Mouse (Mus musculus) midbrain, embryonic 14.5 days (tissue): ENCODE results near the gene Uvrag. TPM values are rescaled to one million over a fixed set of nuclear protein-coding genes. Genes with fewer than 3 reads are reported as not detected.

Experiments
- ATAC-seq: fragments of 200-750 bp; cut with Nextera tagmentation; 2 replicates; pipeline ENCODE4 v1.8.0; 2017; ENCODE audit warnings: moderate number of reproducible peaks, moderate library complexity; ENCODE audit not compliant: low FRiP score, low TSS enrichment
- DNase-seq: peaks from one replicate; pipeline ENCODE4 v3.0.0-alpha.2; 2015
- H3K27ac ChIP-seq: fragments of 300-500 bp; sonication (generic); replicated peaks from 2 replicates; pipeline ENCODE4 v1.5.1; 2014; ENCODE audit warnings: mild to moderate bottlenecking, low read depth, low read length, moderate library complexity
- H3K27me3 ChIP-seq: fragments of 300-500 bp; sonication (generic); 2 replicates; pipeline ENCODE4 v1.6.1; 2014; ENCODE audit warnings: low read length, control low read depth, mixed read lengths; ENCODE audit not compliant: control insufficient read depth, insufficient read depth
- H3K36me3 ChIP-seq: fragments of 300-500 bp; sonication (generic); 2 replicates; pipeline ENCODE4 v1.6.1; 2014; ENCODE audit warnings: low read length, control low read depth; ENCODE audit not compliant: control insufficient read depth, insufficient read depth
- H3K4me1 ChIP-seq: fragments of 300-500 bp; sonication (generic); 2 replicates; pipeline ENCODE4 v1.6.1; 2014; ENCODE audit warnings: mild to moderate bottlenecking, antibody characterized with exemption, low read length, control low read depth; ENCODE audit not compliant: control insufficient read depth, insufficient read depth
- H3K4me2 ChIP-seq: fragments of 300-500 bp; sonication (generic); 2 replicates; pipeline ENCODE4 v1.6.1; 2014; ENCODE audit warnings: mild to moderate bottlenecking, low read length, moderate library complexity
- H3K4me3 ChIP-seq: fragments of 300-500 bp; sonication (generic); replicated peaks from 2 replicates; pipeline ENCODE4 v1.5.1; 2014; ENCODE audit warnings: low read depth, low read length
- H3K9ac ChIP-seq: fragments of 300-500 bp; sonication (generic); replicated peaks from 2 replicates; pipeline ENCODE4 v1.6.1; 2014; ENCODE audit warnings: mild to moderate bottlenecking, low read length, moderate library complexity
- H3K9me3 ChIP-seq: fragments of 300-500 bp; sonication (generic); 2 replicates; pipeline ENCODE4 v1.6.1; 2016; ENCODE audit warnings: low read length, control low read depth, mixed read lengths; ENCODE audit not compliant: control insufficient read depth
- WGBS: fragments of 180-500 bp; shearing (Covaris S2); extraction: QIAGEN DNeasy Blood & Tissue Kit; methylation state at CpG from one replicate; pipeline ENCODE4 v1.1.7; 2014; 5-methylcytosine and 5-hydroxymethylcytosine counted together
- polyA plus RNA-seq: library from polyadenylated mRNA; unstranded; fragments of >200 nt; fragmentation: Nextera tagmentation; extraction: Ambion mirVana; gene quantifications from 2 replicates; pipeline ENCODE4 v1.2.1, GENCODE M21; 2014

Uvrag gene
- polyA plus RNA-seq, 1 experiment from 2014 or later: 21.0 TPM

- Histone ChIP-seq H3K27me3 (no peaks in the 10 kb centered on the region), H3K9ac (no peak overlapping the region), H3K4me1 (peaks cover 6% of the 10 kb centered on the region; the same call in 1 of the 2 replicates), H3K4me2 (no peak overlapping the region), H3K27ac (no peak overlapping the region), H3K4me3 (no peak overlapping the region), H3K9me3 (no peaks in the 10 kb centered on the region), H3K36me3 (no peaks in the 10 kb centered on the region)
- no peak for ATAC-seq
- no peak for DNase-seq
- 84% methylated on average over 2 of the region's 2 CpGs for WGBS
Measured at GRCm38 (mm10) chr7:99159446-99159845, 18.5 kb upstream of the Uvrag start.

- WGBS: 49% methylated on average over 5 of the region's 5 CpGs
- Histone ChIP-seq H3K4me3 (no peak overlapping the region), H3K9me3 (no peaks in the 10 kb centered on the region), H3K36me3 (no peaks in the 10 kb centered on the region), H3K9ac (no peak overlapping the region), H3K27me3 (no peaks in the 10 kb centered on the region), H3K4me2 (no peak overlapping the region), H3K27ac (no peak overlapping the region), H3K4me1 (peaks cover 6% of the 10 kb centered on the region; the same call in 1 of the 2 replicates)
- ATAC-seq (no peak), DNase-seq (no peak)
Measured at GRCm38 (mm10) chr7:99158904-99159303, 18.0 kb upstream of the Uvrag start.

- Histone ChIP-seq H3K4me3 (no peak overlapping the region), H3K36me3 (no peaks in the 10 kb centered on the region), H3K9ac (no peak overlapping the region), H3K9me3 (no peaks in the 10 kb centered on the region), H3K4me2 (no peak overlapping the region), H3K27ac (no peak overlapping the region), H3K4me1 (peaks cover 6% of the 10 kb centered on the region; the same call in 1 of the 2 replicates), H3K27me3 (no peaks in the 10 kb centered on the region)
- no peak for DNase-seq
- WGBS: 89% methylated on average over 8 of the region's 8 CpGs
- no peak for ATAC-seq
Measured at GRCm38 (mm10) chr7:99158011-99158410, 17.1 kb upstream of the Uvrag start.

- H3K9ac ChIP-seq: no peak overlapping the region
- WGBS: 91% methylated on average over 10 of the region's 10 CpGs
- H3K4me2 ChIP-seq: no peak overlapping the region
- H3K27ac ChIP-seq: no peak overlapping the region
- no peak overlapping the region for H3K4me3 ChIP-seq
- no peaks in the 10 kb centered on the region for H3K9me3 ChIP-seq
- no peaks in the 10 kb centered on the region for H3K27me3 ChIP-seq
- no peaks in the 10 kb centered on the region for H3K36me3 ChIP-seq
- peaks cover 6% of the 10 kb centered on the region; the same call in 1 of the 2 replicates for H3K4me1 ChIP-seq
- no peak for DNase-seq
- ATAC-seq: no peak
Measured at GRCm38 (mm10) chr7:99156737-99157136, 15.8 kb upstream of the Uvrag start.

GRCm38 (mm10) chr7:99155311-99156289, 14.7 kb upstream of the Uvrag start:
- 21% methylated on average over 17 of the region's 17 CpGs for WGBS

GRCm38 (mm10) chr7:99154648-99155151, 13.8 kb upstream of the Uvrag start:
- H3K36me3 ChIP-seq: no peaks in the 10 kb centered on the region
- no peak overlapping the region for H3K4me2 ChIP-seq
- ATAC-seq (no peak), DNase-seq (no peak)
- no peak overlapping the region for H3K4me3 ChIP-seq
- no peaks in the 10 kb centered on the region for H3K9me3 ChIP-seq
- no peak overlapping the region for H3K27ac ChIP-seq
- no peaks in the 10 kb centered on the region for H3K27me3 ChIP-seq
- H3K4me1 ChIP-seq: peaks cover 6% of the 10 kb centered on the region; the same call in 1 of the 2 replicates
- WGBS: 58% methylated on average over 8 of the region's 8 CpGs
- no peak overlapping the region for H3K9ac ChIP-seq

More at GRCm38 (mm10) chr7:99155311-99156289, 14.7 kb upstream of the Uvrag start:
- Histone ChIP-seq H3K36me3 (no peaks in the 10 kb centered on the region), H3K9me3 (no peaks in the 10 kb centered on the region), H3K4me1 (peaks cover 6% of the 10 kb centered on the region; the same call in 1 of the 2 replicates), H3K27ac (no peak overlapping the region), H3K4me3 (no peak overlapping the region), H3K27me3 (no peaks in the 10 kb centered on the region), H3K9ac (no peak overlapping the region), H3K4me2 (peak overlapping the region; percentile 40)
- ATAC-seq (peak; percentile 50; the same call in 1 of the 2 replicates), DNase-seq (peak; percentile 62)

GRCm38 (mm10) chr7:99153686-99154202, 12.8 kb upstream of the Uvrag start:
- peaks cover 6% of the 10 kb centered on the region; the same call in 1 of the 2 replicates for H3K4me1 ChIP-seq
- no peak overlapping the region for H3K4me2 ChIP-seq
- H3K27ac ChIP-seq: no peak overlapping the region
- no peak overlapping the region for H3K4me3 ChIP-seq
- DNase-seq (no peak), ATAC-seq (no peak)
- no peaks in the 10 kb centered on the region for H3K27me3 ChIP-seq
- H3K9me3 ChIP-seq: no peaks in the 10 kb centered on the region
- WGBS: 94% methylated on average over 11 of the region's 11 CpGs
- H3K9ac ChIP-seq: no peak overlapping the region
- no peaks in the 10 kb centered on the region for H3K36me3 ChIP-seq

- WGBS: 81% methylated on average over 8 of the region's 8 CpGs
- Histone ChIP-seq H3K4me3 (no peak overlapping the region), H3K9me3 (no peaks in the 10 kb centered on the region), H3K36me3 (no peaks in the 10 kb centered on the region), H3K27me3 (no peaks in the 10 kb centered on the region), H3K4me2 (no peak overlapping the region), H3K4me1 (peaks cover 6% of the 10 kb centered on the region; the same call in 1 of the 2 replicates), H3K9ac (no peak overlapping the region), H3K27ac (no peak overlapping the region)
- ATAC-seq: no peak
- DNase-seq: no peak
Measured at GRCm38 (mm10) chr7:99152756-99153155, 11.8 kb upstream of the Uvrag start.
